Mouse (Mus musculus) c-Kit-positive CD71-negative TER-119-negative erythroid progenitor cells, embryonic 14.5 days (primary cell): Measurements from ENCODE around the gene Rcor3.

Source experiments
- DNase-seq: peaks from one replicate; pipeline ENCODE4 v3.0.0-alpha.2; 2013; ENCODE audit warnings: low read depth

Rcor3 gene

GRCm38 (mm10) chr1:192070618-192071051 lies 67.2 kb downstream of the Rcor3 start:
- no peak for DNase-seq

GRCm38 (mm10) chr1:192069971-192070591 lies 67.8 kb downstream of the Rcor3 start:
- no peak for DNase-seq

GRCm38 (mm10) chr1:192068188-192068587 lies 69.7 kb downstream of the Rcor3 start:
- DNase-seq, result no peak

- no peak for DNase-seq
Observed at GRCm38 (mm10) chr1:192066956-192067355, 70.9 kb downstream of the Rcor3 start.

- DNase-seq, result no peak
Observed at GRCm38 (mm10) chr1:192063209-192063946, 74.5 kb downstream of the Rcor3 start.

GRCm38 (mm10) chr1:192062682-192063081 lies 75.2 kb downstream of the Rcor3 start:
- no peak for DNase-seq

- DNase-seq, result no peak
Observed at GRCm38 (mm10) chr1:192061666-192062306, 76.1 kb downstream of the Rcor3 start.

- DNase-seq, result no peak
Observed at GRCm38 (mm10) chr1:192058911-192059310, 79.0 kb downstream of the Rcor3 start.

- DNase-seq, result no peak
Observed at GRCm38 (mm10) chr1:192053726-192054125, 84.1 kb downstream of the Rcor3 start.

GRCm38 (mm10) chr1:192052986-192053385 lies 84.9 kb downstream of the Rcor3 start:
- no peak for DNase-seq

GRCm38 (mm10) chr1:192052461-192052860 lies 85.4 kb downstream of the Rcor3 start:
- DNase-seq, result no peak
